Mouse (Mus musculus) adrenal gland, adult 18-20 months (tissue): ENCODE data around the gene Lce1c. TPM values are rescaled to one million over a fixed set of nuclear protein-coding genes. Genes with fewer than 3 reads are reported as not detected.

ENCODE experiments used
- DNase-seq, 2 experiments: peaks; one replicate each; pipeline ENCODE4 v3.0.0; 2021 to 2022; ENCODE audit warnings: low spot score in 2 of 2
- long read RNA-seq, 2 experiments: library from polyadenylated mRNA; stranded (forward); transcript quantifications; one replicate each; pipeline ENCODE4 v2.0.0; 2021
- total RNA-seq, 2 experiments: library from RNA; stranded (reverse); gene quantifications; 1 replicate in 1 of 2; 2 replicates in 1 of 2; pipeline ENCODE4 v1.2.3; 2021

The Lce1c gene
- total RNA-seq: not detected
- long read RNA-seq, experiment 1: 0 reads
- long read RNA-seq, experiment 2: 0 reads

DNA sequence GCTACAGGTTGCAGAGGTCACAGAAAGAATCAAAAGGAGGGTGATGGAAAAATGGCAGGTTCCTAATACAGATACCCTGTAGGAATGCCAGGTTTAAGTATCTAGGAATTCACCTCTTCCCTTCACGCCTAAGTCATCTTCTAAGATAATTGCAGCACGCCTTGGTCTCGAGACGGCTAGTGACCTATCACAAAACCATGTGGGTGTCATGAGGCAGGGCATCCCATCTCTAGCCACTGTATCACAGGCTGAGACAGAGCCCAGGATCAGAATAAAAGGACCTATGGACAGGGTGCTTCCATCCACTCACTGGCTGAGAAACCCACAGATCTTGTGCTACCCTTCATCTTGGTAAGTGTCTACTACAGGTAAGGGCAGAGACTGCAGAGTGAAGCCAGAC lies at the start of gene Lce1c:
TSS of gene Lce1c (plus strand) at position 301 of the 400 bp plus-strand sequence.
- DNase-seq: no peak

DNA sequence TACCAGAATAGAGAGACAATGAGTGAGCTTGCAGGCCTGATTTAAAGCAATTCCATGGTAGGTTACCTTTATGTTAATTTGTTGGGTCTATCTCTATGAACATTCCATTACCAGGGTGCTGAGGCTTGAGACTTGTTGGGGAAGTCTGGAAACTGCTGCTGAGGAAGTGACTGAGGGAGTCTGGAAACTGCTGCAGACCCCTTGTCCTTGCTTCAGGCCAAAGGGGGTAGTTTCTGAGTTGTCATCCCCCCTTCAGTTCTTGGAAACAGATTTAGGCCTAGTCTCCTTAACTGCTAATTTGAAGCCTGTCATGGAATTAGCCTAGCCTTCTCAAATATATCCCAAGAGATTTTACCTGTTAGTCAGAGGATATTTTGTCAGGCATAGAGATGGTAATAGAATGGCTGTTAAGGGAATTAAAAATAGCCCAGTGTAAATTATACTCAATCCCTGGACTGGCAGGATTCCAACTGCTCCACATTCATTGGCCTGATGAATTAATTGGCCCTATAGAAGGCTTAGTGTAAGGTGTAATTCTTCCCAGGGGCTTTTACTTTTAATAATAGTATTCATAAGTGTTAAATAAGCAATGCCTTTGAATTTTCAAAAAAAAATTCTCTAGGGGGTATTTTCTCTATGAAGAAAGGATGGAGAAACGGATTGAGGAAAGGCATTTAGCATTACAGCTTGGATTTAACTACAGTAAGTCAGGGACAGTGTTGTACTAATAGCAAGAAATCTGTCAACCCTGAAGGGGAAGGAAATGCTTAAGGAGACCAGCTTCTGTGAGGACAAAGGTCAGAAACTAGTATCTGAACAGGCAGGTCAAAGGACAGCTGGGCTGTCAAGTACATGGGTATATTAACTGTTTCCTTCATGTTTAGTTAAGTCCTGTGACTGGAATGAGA lies 41.0 kb upstream of the Lce1c start:
- DNase-seq: no peak

DNA sequence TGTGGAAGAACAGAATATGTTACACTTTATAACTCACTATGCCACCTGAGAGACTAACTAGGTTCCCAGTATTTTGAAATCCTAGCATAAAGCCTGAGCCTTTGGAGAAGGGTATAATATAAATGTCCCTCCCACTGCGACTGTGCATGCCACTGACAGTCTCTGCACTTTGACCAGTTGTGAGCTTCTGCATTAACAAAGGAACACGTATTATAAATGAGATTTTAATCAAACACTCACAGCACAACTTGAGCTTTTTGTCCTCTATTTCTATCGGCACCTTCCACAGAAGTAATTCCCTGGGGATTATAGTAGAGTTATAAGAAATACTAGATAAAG lies 40.4 kb upstream of the Lce1c start:
- DNase-seq: no peak

- DNase-seq: no peak
Observed at GRCm38 (mm10) chr3:92639854-92640253, 39.2 kb upstream of the Lce1c start.

GRCm38 (mm10) chr3:92648207-92648606 lies 30.8 kb upstream of the Lce1c start, which contains the start of gene Lce1a1:
TSS of gene Lce1a1 (minus strand) at chr3:92648307.
- no peak for DNase-seq

GRCm38 (mm10) chr3:92656826-92657225 lies 22.2 kb upstream of the Lce1c start, which contains the start of gene Lce1b:
TSS of gene Lce1b (minus strand) at chr3:92656926.
- no peak for DNase-seq

DNA sequence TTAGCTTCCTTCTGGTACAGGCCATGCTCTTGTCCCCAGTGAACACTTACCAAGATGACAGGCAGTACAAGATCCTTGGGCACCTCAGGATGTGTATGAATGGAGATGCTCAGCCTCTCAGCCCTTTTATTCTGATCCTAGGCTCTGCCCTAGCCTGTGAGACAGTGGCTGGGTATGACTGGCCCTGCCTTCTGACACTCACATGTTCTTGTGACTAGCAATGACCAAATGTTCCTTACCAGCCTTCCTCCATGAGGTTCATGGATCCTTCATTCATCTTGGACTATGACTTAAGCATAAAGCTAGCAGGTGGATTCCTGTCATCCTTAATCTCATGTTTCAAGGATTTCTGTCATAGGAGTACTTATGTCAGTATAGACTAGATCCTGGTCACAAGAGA lies 8.8 kb upstream of the Lce1c start, which contains the start of gene Lce1a2:
TSS of gene Lce1a2 (minus strand) at position 101 of the 400 bp plus-strand sequence.
- DNase-seq: no peak

DNA sequence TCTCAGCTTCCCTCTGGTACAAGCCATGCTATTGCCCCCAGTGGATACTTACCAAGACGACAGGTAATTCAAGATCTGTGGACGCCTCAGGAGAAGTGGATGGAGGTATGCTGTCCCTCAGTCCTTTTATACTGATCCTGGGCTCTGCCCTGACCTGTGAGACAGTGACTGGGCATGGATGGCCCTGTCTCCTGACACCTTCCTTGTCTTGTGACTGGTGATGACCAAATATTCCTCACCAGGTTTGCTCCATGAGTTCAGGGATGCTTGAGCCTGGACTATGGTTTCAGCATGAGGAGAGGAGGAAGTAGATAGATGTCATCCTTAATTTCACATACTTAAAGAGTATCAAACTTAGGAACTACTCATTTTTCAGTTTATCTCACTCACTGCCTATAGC lies 8.1 kb downstream of the Lce1c start, which contains the start of gene Lce1d:
TSS of gene Lce1d (minus strand) at position 101 of the 400 bp plus-strand sequence.
- DNase-seq: no peak

DNA sequence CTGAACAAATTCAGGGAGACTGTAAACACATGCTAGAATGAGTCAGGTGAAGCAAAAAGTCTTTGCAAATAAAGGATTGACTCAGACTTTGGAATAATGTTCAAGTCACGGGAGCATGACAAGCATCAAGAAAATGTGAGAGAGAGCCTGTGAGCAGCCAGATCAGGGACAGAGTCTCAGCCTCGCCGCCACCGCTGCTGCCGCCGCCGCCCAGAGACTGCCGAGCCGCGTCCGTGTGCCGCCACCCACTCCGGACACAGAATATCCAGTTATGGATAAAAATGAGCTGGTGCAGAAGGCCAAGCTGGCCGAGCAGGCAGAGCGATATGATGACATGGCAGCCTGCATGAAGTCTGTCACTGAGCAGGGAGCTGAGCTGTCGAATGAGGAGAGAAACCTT lies 10.1 kb downstream of the Lce1c start:
- peak in 1 of 2 experiments; percentile 7 for DNase-seq

- no peak for DNase-seq
Observed at GRCm38 (mm10) chr3:92691688-92692087, 12.6 kb downstream of the Lce1c start.

- DNase-seq: no peak
Observed at GRCm38 (mm10) chr3:92694613-92695012, 15.6 kb downstream of the Lce1c start.

- no peak for DNase-seq
Observed at GRCm38 (mm10) chr3:92708974-92709373, 29.9 kb downstream of the Lce1c start, which contains the start of gene Lce1e. TSS of gene Lce1e (minus strand) at chr3:92709074.

DNA sequence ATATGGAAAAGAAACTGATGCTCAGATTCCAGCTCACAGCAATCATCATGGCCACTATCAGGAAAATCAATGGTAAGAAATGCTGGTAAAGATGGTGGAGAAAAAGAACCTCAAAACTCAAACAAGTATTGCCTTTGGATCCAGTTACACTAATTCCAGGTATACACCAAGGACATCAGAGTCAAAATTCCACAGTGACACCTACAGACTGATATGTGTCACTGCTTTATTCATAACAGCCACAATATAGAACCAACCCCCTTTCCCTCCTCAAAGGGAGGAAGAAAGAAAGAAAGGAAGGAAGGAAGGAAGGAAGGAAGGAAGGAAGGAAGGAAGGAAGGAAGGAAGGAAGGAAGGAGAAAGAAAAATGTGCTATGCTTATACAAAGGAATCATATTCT lies 36.1 kb downstream of the Lce1c start:
- no peak for DNase-seq

GRCm38 (mm10) chr3:92720250-92720649 lies 41.2 kb downstream of the Lce1c start, which contains the start of gene Lce1f:
TSS of gene Lce1f (minus strand) at chr3:92720350.
- DNase-seq: no peak

GRCm38 (mm10) chr3:92722631-92723030 lies 43.6 kb downstream of the Lce1c start:
- DNase-seq: no peak

Other genes starting within 250 kb of the Lce1c start
- gene Gm9774, start 249.8 kb upstream of the Lce1c start, total RNA-seq: 1 to 10 TPM; 4.1 to 4.8 TPM
- not detected for gene Sprr2k, start 246.7 kb upstream of the Lce1c start, total RNA-seq
- not detected for gene Sprr1b, start 240.5 kb upstream of the Lce1c start, total RNA-seq
- not detected for gene Sprr3, start 220.5 kb upstream of the Lce1c start, total RNA-seq
- not detected for gene Sprr1a, start 193.4 kb upstream of the Lce1c start, total RNA-seq
- not detected for gene Sprr4, start 178.8 kb upstream of the Lce1c start, total RNA-seq
- not detected for gene 2310046K23Rik, start 144.7 kb upstream of the Lce1c start, total RNA-seq
- not detected for gene Ivl, start 105.5 kb upstream of the Lce1c start, total RNA-seq
- not detected for gene Smcp, start 90.2 kb upstream of the Lce1c start, total RNA-seq
- gene 2210017I01Rik, start 71.8 kb upstream of the Lce1c start, total RNA-seq: not detected
- gene Lce6a, start 57.6 kb upstream of the Lce1c start, total RNA-seq: not detected
- gene Lce1a1, start 30.9 kb upstream of the Lce1c start, total RNA-seq: not detected
- not detected for gene Lce1b, start 22.3 kb upstream of the Lce1c start, total RNA-seq
- gene Lce1a2, start 8.9 kb upstream of the Lce1c start, total RNA-seq: not detected
- gene Lce1d, start 8.0 kb downstream of the Lce1c start, total RNA-seq: not detected
- gene Lce1e, start 29.8 kb downstream of the Lce1c start, total RNA-seq: not detected
- gene Lce1f, start 41.1 kb downstream of the Lce1c start, total RNA-seq: not detected
- gene Gm38119, start 59.8 kb downstream of the Lce1c start, total RNA-seq: not detected
- gene Lce1g, start 73.1 kb downstream of the Lce1c start, total RNA-seq: not detected
- gene Lce1h, start 85.8 kb downstream of the Lce1c start, total RNA-seq: not detected
- gene Lce1i, start 99.7 kb downstream of the Lce1c start, total RNA-seq: not detected
- gene Lce1j, start 111.3 kb downstream of the Lce1c start, total RNA-seq: not detected
- gene Lce1k, start 128.6 kb downstream of the Lce1c start, total RNA-seq: not detected
- gene Kprp, start 148.0 kb downstream of the Lce1c start, total RNA-seq: not detected
- not detected for gene Lce1l, start 172.0 kb downstream of the Lce1c start, total RNA-seq
- gene 2310050C09Rik, start 191.0 kb downstream of the Lce1c start, total RNA-seq: not detected
- not detected for gene Lce3a, start 247.0 kb downstream of the Lce1c start, total RNA-seq